Mouse (Mus musculus): ENCODE data around the gene F9.

DNA sequence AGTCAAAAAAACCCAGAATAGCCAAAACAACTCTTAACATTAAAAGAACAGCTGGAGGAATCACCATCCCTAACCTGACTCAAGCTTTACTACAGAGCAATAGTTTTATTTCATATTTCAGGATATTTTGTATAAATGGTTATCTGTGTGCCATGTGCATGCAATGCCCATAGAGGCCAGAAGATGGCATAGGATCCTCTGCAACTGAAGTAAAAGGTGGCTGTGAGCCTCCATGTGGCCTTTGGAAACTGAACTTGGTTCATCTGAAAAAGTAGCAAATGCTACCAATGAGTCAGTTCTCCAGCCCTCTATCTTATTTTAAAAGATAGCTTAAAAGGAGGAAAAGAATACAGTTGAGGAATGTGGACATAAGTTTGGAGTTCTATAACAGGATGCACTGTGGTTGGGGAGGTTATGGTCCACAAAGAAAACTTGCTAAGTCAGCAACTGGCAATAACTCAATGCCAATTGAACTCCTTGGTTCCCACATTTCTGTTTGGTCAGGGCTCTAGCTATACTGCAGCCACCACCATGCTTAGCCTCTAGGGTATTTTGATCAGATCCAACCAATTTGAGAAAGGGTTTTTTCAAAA, 13.9 kb downstream of the F9 start:
- peak; percentile 20 to 57 (median 31); a peak in 4 of 6 replicates for TF ChIP-seq CTCF (IDR thresholded peaks at IDR 0.05 in 2 of 3, conservative IDR thresholded peaks at IDR 0.05 in 1 of 3; ENCODE audit: control insufficient read depth in 1 of 3, insufficient read depth in 1 of 3, low read depth in 2 of 3, low read length in 3 of 3, poor library complexity in 1 of 3, severe bottlenecking in 1 of 3)
- no peak for TF ChIP-seq NRF1 (IDR thresholded peaks at IDR 0.05; ENCODE audit: insufficient read depth, low read depth, low read length, poor library complexity, severe bottlenecking)
- no peak for TF ChIP-seq HCFC1 (IDR thresholded peaks at IDR 0.05; ENCODE audit: low read depth, low read length)
- TF ChIP-seq ZNF384 (IDR thresholded peaks at IDR 0.05; ENCODE audit: low read depth, low read length) = no peak
- no peak for TF ChIP-seq EP300 (IDR thresholded peaks at IDR 0.05; ENCODE audit: low read depth in 1 of 2, low read length in 2 of 2)
- TF ChIP-seq RCOR1 (IDR thresholded peaks at IDR 0.05; ENCODE audit: low read depth, low read length) = no peak
- TF ChIP-seq GATA1 (IDR thresholded peaks at IDR 0.05; ENCODE audit: low read depth, low read length) = no peak
- no peak for TF ChIP-seq TCF12 (IDR thresholded peaks at IDR 0.05; ENCODE audit: low read depth, low read length)
- no peak for TF ChIP-seq CHD2 (IDR thresholded peaks at IDR 0.05; ENCODE audit: low read length)
- TF ChIP-seq MYC (IDR thresholded peaks at IDR 0.05; ENCODE audit: low read depth, low read length) = no peak
- no peak for TF ChIP-seq POLR2A (IDR thresholded peaks at IDR 0.05; ENCODE audit: control insufficient read depth in 1 of 2, insufficient read depth in 1 of 2, low read depth in 1 of 2, low read length in 2 of 2, poor library complexity in 1 of 2)
- no peak for TF ChIP-seq JUND (IDR thresholded peaks at IDR 0.05; ENCODE audit: low read depth, low read length)
- TF ChIP-seq ETS1 (IDR thresholded peaks at IDR 0.05; ENCODE audit: low read depth, low read length) = no peak
